Mouse (Mus musculus): Measurements from ENCODE around the gene Tsc22d1. TPM values are rescaled to one million over a fixed set of nuclear protein-coding genes. Genes with fewer than 3 reads are reported as not detected.

The Tsc22d1 gene
- polyA plus RNA-seq, 1 experiment from 2014 or later, result 644 TPM

- no peaks in the 10 kb centered on the region for H3K9me3 ChIP-seq
- no peaks in the 10 kb centered on the region for H3K27me3 ChIP-seq
- no peak overlapping the region for H3K27ac ChIP-seq
- no peaks in the 10 kb centered on the region for H3K36me3 ChIP-seq
- H3K4me1 ChIP-seq (replicated peaks), result peaks cover 11% of the 10 kb centered on the region; the same call in 1 of the 2 replicates
- no peak overlapping the region for H3K4me3 ChIP-seq (replicated peaks)
- H3K9ac ChIP-seq (replicated peaks), result no peak overlapping the region
- no peak overlapping the region for H3K4me2 ChIP-seq (replicated peaks)
- ATAC-seq, result no peak
- WGBS, result 91% methylated on average over 20 of the region's 20 CpGs
Observed at GRCm38 (mm10) chr14:76527030-76527719, 112.4 kb downstream of the Tsc22d1 start.

- H3K27me3 ChIP-seq, result no peaks in the 10 kb centered on the region
- WGBS, result 71% methylated on average over 8 of the region's 9 CpGs
- no peaks in the 10 kb centered on the region for H3K9me3 ChIP-seq
- no peak for ATAC-seq
- no peak overlapping the region for H3K9ac ChIP-seq (replicated peaks)
- H3K4me3 ChIP-seq (replicated peaks), result no peak overlapping the region
- peaks cover 18% of the 10 kb centered on the region for H3K4me1 ChIP-seq (replicated peaks)
- no peaks in the 10 kb centered on the region for H3K36me3 ChIP-seq
- no peak overlapping the region for H3K4me2 ChIP-seq (replicated peaks)
- no peak overlapping the region for H3K27ac ChIP-seq
Observed at GRCm38 (mm10) chr14:76527758-76528313, 113.1 kb downstream of the Tsc22d1 start.

GRCm38 (mm10) chr14:76528641-76529040 is 113.9 kb downstream of the Tsc22d1 start:
- H3K9me3 ChIP-seq, result no peaks in the 10 kb centered on the region
- no peak overlapping the region for H3K9ac ChIP-seq (replicated peaks)
- no peaks in the 10 kb centered on the region for H3K36me3 ChIP-seq
- 42% methylated on average over 5 of the region's 5 CpGs for WGBS
- no peak for ATAC-seq
- no peak overlapping the region for H3K4me3 ChIP-seq (replicated peaks)
- H3K27ac ChIP-seq, result no peak overlapping the region
- H3K4me2 ChIP-seq (replicated peaks), result no peak overlapping the region
- no peaks in the 10 kb centered on the region for H3K27me3 ChIP-seq
- H3K4me1 ChIP-seq (replicated peaks), result peaks cover 26% of the 10 kb centered on the region

GRCm38 (mm10) chr14:76531027-76531660 is 116.4 kb downstream of the Tsc22d1 start:
- no peak for ATAC-seq
- Histone ChIP-seq H3K4me1 (replicated peaks) (peaks cover 28% of the 10 kb centered on the region), H3K27me3 (no peaks in the 10 kb centered on the region), H3K4me2 (replicated peaks) (no peak overlapping the region), H3K9ac (replicated peaks) (no peak overlapping the region), H3K9me3 (no peaks in the 10 kb centered on the region), H3K27ac (no peak overlapping the region), H3K36me3 (no peaks in the 10 kb centered on the region), H3K4me3 (replicated peaks) (no peak overlapping the region)
- 97% methylated on average over 7 of the region's 7 CpGs for WGBS

- ATAC-seq, result peak; percentile 93
- Histone ChIP-seq H3K27me3 (no peaks in the 10 kb centered on the region), H3K9me3 (no peaks in the 10 kb centered on the region), H3K4me1 (replicated peaks) (peaks cover 28% of the 10 kb centered on the region), H3K36me3 (no peaks in the 10 kb centered on the region), H3K4me2 (replicated peaks) (peak overlapping the region; percentile 45), H3K4me3 (replicated peaks) (peak overlapping the region; percentile 12), H3K9ac (replicated peaks) (peak overlapping the region; percentile 30), H3K27ac (peak overlapping the region; percentile 77)
- WGBS, result 43% methylated on average over 20 of the region's 20 CpGs
Observed at GRCm38 (mm10) chr14:76532257-76533169, 117.8 kb downstream of the Tsc22d1 start.

- Histone ChIP-seq H3K9ac (replicated peaks) (peak overlapping the region; percentile 30), H3K36me3 (no peaks in the 10 kb centered on the region), H3K9me3 (no peaks in the 10 kb centered on the region), H3K4me3 (replicated peaks) (peak overlapping the region; percentile 12), H3K27ac (peak overlapping the region; percentile 77), H3K4me2 (replicated peaks) (peak overlapping the region; percentile 45), H3K27me3 (no peaks in the 10 kb centered on the region), H3K4me1 (replicated peaks) (peaks cover 24% of the 10 kb centered on the region)
- WGBS, result 24% methylated on average over 10 of the region's 10 CpGs
- ATAC-seq, result peak; percentile 66
Observed at GRCm38 (mm10) chr14:76533170-76533815, 118.5 kb downstream of the Tsc22d1 start.

- Histone ChIP-seq H3K4me2 (replicated peaks) (no peak overlapping the region), H3K27ac (no peak overlapping the region), H3K4me1 (replicated peaks) (peaks cover 16% of the 10 kb centered on the region), H3K27me3 (no peaks in the 10 kb centered on the region), H3K36me3 (peaks cover 6% of the 10 kb centered on the region; the same call in 1 of the 2 replicates), H3K9ac (replicated peaks) (no peak overlapping the region), H3K4me3 (replicated peaks) (no peak overlapping the region), H3K9me3 (no peaks in the 10 kb centered on the region)
- no peak for ATAC-seq
- 92% methylated on average over 1 of the region's 1 CpGs for WGBS
Observed at GRCm38 (mm10) chr14:76535096-76535495, 120.3 kb downstream of the Tsc22d1 start.

- no peak overlapping the region for H3K27ac ChIP-seq
- 43% methylated on average over 6 of the region's 6 CpGs for WGBS
- no peak for ATAC-seq
- H3K4me2 ChIP-seq (replicated peaks), result no peak overlapping the region
- H3K27me3 ChIP-seq, result no peaks in the 10 kb centered on the region
- peaks cover 6% of the 10 kb centered on the region; the same call in 1 of the 2 replicates for H3K36me3 ChIP-seq
- H3K4me1 ChIP-seq (replicated peaks), result peaks cover 16% of the 10 kb centered on the region
- no peak overlapping the region for H3K9ac ChIP-seq (replicated peaks)
- no peak overlapping the region for H3K4me3 ChIP-seq (replicated peaks)
- no peaks in the 10 kb centered on the region for H3K9me3 ChIP-seq
Observed at GRCm38 (mm10) chr14:76536921-76537320, 122.2 kb downstream of the Tsc22d1 start.

- WGBS, result 98% methylated on average over 5 of the region's 5 CpGs
- Histone ChIP-seq H3K9me3 (no peaks in the 10 kb centered on the region), H3K4me3 (replicated peaks) (no peak overlapping the region), H3K27ac (no peak overlapping the region), H3K4me2 (replicated peaks) (no peak overlapping the region), H3K27me3 (no peaks in the 10 kb centered on the region), H3K4me1 (replicated peaks) (0 out of 2 replicates have a peak, but pooled peaks cover 4% of the 10 kb centered on the region), H3K36me3 (peaks cover 6% of the 10 kb centered on the region; the same call in 1 of the 2 replicates), H3K9ac (replicated peaks) (no peak overlapping the region)
- no peak for ATAC-seq
Observed at GRCm38 (mm10) chr14:76540005-76540670, 125.4 kb downstream of the Tsc22d1 start.

GRCm38 (mm10) chr14:76541341-76541740 is 126.6 kb downstream of the Tsc22d1 start:
- no peaks in the 10 kb centered on the region for H3K27me3 ChIP-seq
- H3K4me2 ChIP-seq (replicated peaks), result no peak overlapping the region
- H3K9me3 ChIP-seq, result no peaks in the 10 kb centered on the region
- 87% methylated on average over 2 of the region's 2 CpGs for WGBS
- H3K36me3 ChIP-seq, result peaks cover 6% of the 10 kb centered on the region; the same call in 1 of the 2 replicates
- no peak overlapping the region for H3K9ac ChIP-seq (replicated peaks)
- peak overlapping the region; percentile 6; the same call in 1 of the 2 replicates for H3K27ac ChIP-seq
- H3K4me3 ChIP-seq (replicated peaks), result no peak overlapping the region
- H3K4me1 ChIP-seq (replicated peaks), result 0 out of 2 replicates have a peak, but pooled peaks cover 10% of the 10 kb centered on the region
- ATAC-seq, result no peak

GRCm38 (mm10) chr14:76544136-76544535 is 129.4 kb downstream of the Tsc22d1 start:
- Histone ChIP-seq H3K4me1 (replicated peaks) (0 out of 2 replicates have a peak, but pooled peaks cover 10% of the 10 kb centered on the region), H3K4me2 (replicated peaks) (no peak overlapping the region), H3K27ac (no peak overlapping the region), H3K9me3 (no peaks in the 10 kb centered on the region), H3K9ac (replicated peaks) (no peak overlapping the region), H3K27me3 (no peaks in the 10 kb centered on the region), H3K36me3 (peaks cover 22% of the 10 kb centered on the region), H3K4me3 (replicated peaks) (no peak overlapping the region)
- WGBS, result 91% methylated on average over 6 of the region's 6 CpGs
- no peak for ATAC-seq

All from midbrain, embryonic 13.5 days (tissue).